In the genomic region with DNA sequence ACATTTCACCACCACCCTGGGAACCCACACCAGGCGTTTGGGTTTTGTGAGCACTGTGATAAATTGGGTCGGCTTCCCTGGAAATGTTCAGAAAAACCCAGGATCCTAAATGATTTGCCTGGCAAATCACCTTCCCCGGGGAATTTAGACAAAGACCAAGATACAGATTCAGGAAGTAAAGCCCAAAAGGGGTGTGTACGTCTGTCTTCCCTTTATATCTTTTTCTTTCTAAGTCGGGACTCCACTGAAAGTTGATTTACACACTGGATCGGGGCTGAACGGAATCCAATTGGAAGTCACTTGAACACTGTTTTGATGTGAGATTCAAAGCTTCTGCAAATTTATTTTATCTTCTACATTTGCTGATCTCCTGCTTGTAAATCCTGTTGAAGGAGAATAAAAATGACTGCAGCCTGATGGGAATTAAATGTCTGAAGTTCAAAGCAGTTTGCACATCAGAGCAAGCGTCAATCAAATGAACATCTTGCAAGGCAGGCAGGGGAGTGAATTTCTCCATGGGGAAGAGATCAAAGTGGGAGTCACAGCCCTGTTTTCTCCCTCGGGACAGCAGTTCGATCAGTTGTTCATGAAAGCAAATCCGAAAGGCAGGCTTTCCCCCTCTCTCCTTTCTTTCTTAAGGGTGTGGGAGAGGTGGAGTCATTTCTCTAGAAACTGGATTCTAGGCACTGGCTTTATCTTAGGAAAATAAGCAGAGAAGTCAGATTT, we compare ENCODE assay signal across 11 mouse cellular contexts.
DNase-seq lines count a peak whose midpoint lies in the region; ATAC-seq and TF ChIP-seq lines count a peak whose summit lies in the region.
"Had no signal": no experiment of that assay in that cellular context is flagged by ENCODE, and none has a peak within 500 bp of the region (broad histone marks: within the 10 kb centered on the region; RNA-seq: fewer than 3 reads in every experiment).

No protein-coding gene starts in this region.

- H3K27ac ChIP-seq in layer of hippocampus, adult 2 months = no peak overlapping the region; the same call in 1 of the 2 replicates
- 0 out of 2 replicates have a peak overlapping the region, but pooled peaks have one; percentile 41 for H3K27ac ChIP-seq in embryonic facial prominence, embryonic 13.5 days
- H3K27ac ChIP-seq in hindbrain, embryonic 15.5 days (replicated peaks) = 0 out of 2 replicates have a peak overlapping the region, but pooled peaks have one; percentile 18
- H3K27ac ChIP-seq in midbrain, postnatal 0 days (ENCODE audit: low read depth, low read length) = peak overlapping the region; percentile 55; the same call in 1 of the 2 replicates
- H3K27ac ChIP-seq: limb, embryonic 12.5 days had no signal

- no peaks in the 10 kb centered on the region for H3K36me3 ChIP-seq in embryonic facial prominence, embryonic 13.5 days
- H3K36me3 ChIP-seq in hindbrain, embryonic 15.5 days = no peaks in the 10 kb centered on the region
- no peaks in the 10 kb centered on the region for H3K36me3 ChIP-seq in midbrain, postnatal 0 days (ENCODE audit: insufficient read depth, low read length)
- H3K36me3 ChIP-seq: limb, embryonic 12.5 days had no signal

- H3K27me3 ChIP-seq in embryonic facial prominence, embryonic 13.5 days = no peaks in the 10 kb centered on the region
- no peaks in the 10 kb centered on the region for H3K27me3 ChIP-seq in hindbrain, embryonic 15.5 days
- no peaks in the 10 kb centered on the region for H3K27me3 ChIP-seq in midbrain, postnatal 0 days (ENCODE audit: insufficient read depth, low read length)
- H3K27me3 ChIP-seq: limb, embryonic 12.5 days had no signal

- H3K9me3 ChIP-seq in embryonic facial prominence, embryonic 13.5 days = no peaks in the 10 kb centered on the region
- no peaks in the 10 kb centered on the region for H3K9me3 ChIP-seq in hindbrain, embryonic 15.5 days
- H3K9me3 ChIP-seq in midbrain, postnatal 0 days (ENCODE audit: low read length) = no peaks in the 10 kb centered on the region
- H3K9me3 ChIP-seq: limb, embryonic 12.5 days had no signal

- no peak for DNase-seq in layer of hippocampus, adult 2 months (ENCODE audit: low spot score in 2 of 2)
- no peak for DNase-seq in layer of hippocampus, adult 9-10 months (ENCODE audit: low spot score)
- no peak for DNase-seq in midbrain, postnatal 0 days (ENCODE audit: low spot score)
- no peak for DNase-seq in thymus, adult 18-20 months
- DNase-seq: cerebellum, adult 18-20 months; heart, adult 11 months; thymus, adult 2 months had no signal

- no peak overlapping the region for H3K9ac ChIP-seq in embryonic facial prominence, embryonic 13.5 days
- no peak overlapping the region for H3K9ac ChIP-seq in hindbrain, embryonic 15.5 days
- no peak overlapping the region for H3K9ac ChIP-seq in midbrain, postnatal 0 days (replicated peaks; ENCODE audit: low read length, poor library complexity, severe bottlenecking)
- H3K9ac ChIP-seq: limb, embryonic 12.5 days had no signal

- WGBS in embryonic facial prominence, embryonic 13.5 days = 13% methylated on average over 11 of the region's 11 CpGs
- WGBS in hindbrain, embryonic 15.5 days = 12% methylated on average over 11 of the region's 11 CpGs
- 8% methylated on average over 11 of the region's 11 CpGs for WGBS in midbrain, postnatal 0 days

- ATAC-seq in embryonic facial prominence, embryonic 13.5 days (ENCODE audit: insufficient number of reproducible peaks, insufficient read depth, low FRiP score, low TSS enrichment, low read depth) = no peak
- ATAC-seq in hindbrain, embryonic 15.5 days (ENCODE audit: low FRiP score, low read depth) = no peak
- peak; percentile 33; the same call in 1 of the 2 replicates for ATAC-seq in midbrain, postnatal 0 days (ENCODE audit: low FRiP score)
- ATAC-seq in monocyte, adult 5-6 weeks (replicated peaks; ENCODE audit: insufficient number of reproducible peaks, low FRiP score, low TSS enrichment, poor library complexity, severe bottlenecking) = no peak

- no peak overlapping the region for H3K4me2 ChIP-seq in embryonic facial prominence, embryonic 13.5 days
- 0 out of 2 replicates have a peak overlapping the region, but pooled peaks have one; percentile 5 for H3K4me2 ChIP-seq in hindbrain, embryonic 15.5 days
- no peak overlapping the region for H3K4me2 ChIP-seq in midbrain, postnatal 0 days (ENCODE audit: low read depth, low read length, poor library complexity, severe bottlenecking)
- H3K4me2 ChIP-seq: limb, embryonic 12.5 days had no signal

- H3K4me1 ChIP-seq in embryonic facial prominence, embryonic 13.5 days = peaks cover 56% of the 10 kb centered on the region
- peaks cover 41% of the 10 kb centered on the region for H3K4me1 ChIP-seq in hindbrain, embryonic 15.5 days (replicated peaks)
- H3K4me1 ChIP-seq in midbrain, postnatal 0 days (ENCODE audit: insufficient read depth, low read length) = peaks cover 22% of the 10 kb centered on the region

- peak; percentile 42 for TF ChIP-seq CTCF in layer of hippocampus, adult 2 months (conservative IDR thresholded peaks at IDR 0.05)
- no peak for TF ChIP-seq CTCF in midbrain, postnatal 0 days (IDR thresholded peaks at IDR 0.05)

- no peak overlapping the region for H3K4me3 ChIP-seq in layer of hippocampus, adult 2 months
- H3K4me3 ChIP-seq in embryonic facial prominence, embryonic 13.5 days = no peak overlapping the region
- H3K4me3 ChIP-seq in hindbrain, embryonic 15.5 days = no peak overlapping the region
- no peak overlapping the region for H3K4me3 ChIP-seq in midbrain, postnatal 0 days (ENCODE audit: low read depth, low read length)
- H3K4me3 ChIP-seq: limb, embryonic 12.5 days had no signal
